Mouse (Mus musculus) forebrain, postnatal 0 days (tissue): ENCODE results near the gene Fam19a5. TPM values are rescaled to one million over a fixed set of nuclear protein-coding genes. Genes with fewer than 3 reads are reported as not detected.

Experiments used
- ATAC-seq: fragments of 200-750 bp; cut with Nextera tagmentation; 2 replicates; pipeline ENCODE4 v1.8.0; 2017; ENCODE audit warnings: mild to moderate bottlenecking, moderate library complexity
- DNase-seq: peaks from one replicate; pipeline ENCODE4 v3.0.0-alpha.2; 2015
- H3K27ac ChIP-seq: fragments of 300-500 bp; sonication (generic); 2 replicates; pipeline ENCODE4 v1.5.1; 2014; ENCODE audit warnings: low read depth, mild to moderate bottlenecking, antibody characterized with exemption, low read length, moderate library complexity, mixed read lengths
- H3K27me3 ChIP-seq: fragments of 300-500 bp; sonication (generic); 2 replicates; pipeline ENCODE4 v1.6.1; 2014; ENCODE audit warnings: mild to moderate bottlenecking, low read length, mixed read lengths; ENCODE audit not compliant: insufficient read depth
- H3K36me3 ChIP-seq: fragments of 300-500 bp; sonication (generic); 2 replicates; pipeline ENCODE4 v1.6.1; 2014; ENCODE audit warnings: mild to moderate bottlenecking, moderate library complexity; ENCODE audit not compliant: insufficient read depth
- H3K4me1 ChIP-seq: fragments of 300-500 bp; sonication (generic); 2 replicates; pipeline ENCODE4 v1.6.1; 2014; ENCODE audit warnings: antibody characterized with exemption; ENCODE audit not compliant: insufficient read depth
- H3K4me2 ChIP-seq: fragments of 300-500 bp; sonication (generic); 2 replicates; pipeline ENCODE4 v1.6.1; 2014; ENCODE audit warnings: low read depth, mild to moderate bottlenecking, moderate library complexity
- H3K4me3 ChIP-seq: fragments of 300-500 bp; sonication (generic); 2 replicates; pipeline ENCODE4 v1.5.1; 2014; ENCODE audit warnings: low read depth, low read length, mixed read lengths
- H3K9ac ChIP-seq: fragments of 300-500 bp; sonication (generic); 2 replicates; pipeline ENCODE4 v1.6.1; 2014; ENCODE audit warnings: mild to moderate bottlenecking
- H3K9me3 ChIP-seq: fragments of 300-500 bp; sonication (generic); 2 replicates; pipeline ENCODE4 v1.6.1; 2016; ENCODE audit warnings: low read length
- CTCF ChIP-seq: sonication (generic); IDR thresholded peaks from 2 replicates; pipeline ENCODE4 v1.5.1; 2016; ENCODE audit warnings: antibody characterized with exemption, control low read depth, low read depth
- WGBS: fragments of 180-500 bp; shearing (Covaris S2); extraction: QIAGEN DNeasy Blood & Tissue Kit; methylation state at CpG from one replicate; pipeline ENCODE4 v1.1.7; 2014; 5-methylcytosine and 5-hydroxymethylcytosine counted together
- polyA plus RNA-seq: library from polyadenylated mRNA; unstranded; fragments of >200 nt; fragmentation: Nextera tagmentation; extraction: Ambion mirVana; gene quantifications from 2 replicates; pipeline ENCODE4 v1.2.1, GENCODE M21; 2015
- total RNA-seq: library from RNA; depleted of rRNA; stranded (reverse); fragments of >200 nt; gene quantifications from 2 replicates; pipeline ENCODE4 v1.2.3, GENCODE M21; 2014

The Fam19a5 gene
- total and polyA plus RNA-seq, 2 experiments from 2014 or later = 28.2 to 84.7 TPM

- Histone ChIP-seq H3K36me3 (no peaks in the 10 kb centered on the region), H3K27me3 (no peaks in the 10 kb centered on the region), H3K9me3 (no peaks in the 10 kb centered on the region), H3K27ac (no peak overlapping the region), H3K9ac (no peak overlapping the region), H3K4me3 (no peak overlapping the region), H3K4me2 (no peak overlapping the region), H3K4me1 (no peaks in the 10 kb centered on the region)
- ATAC-seq = peak; percentile 42; the same call in 1 of the 2 replicates
- DNase-seq = no peak
- WGBS = 57% methylated on average over 11 of the region's 11 CpGs
- no peak for TF ChIP-seq CTCF
These were observed 94.2 kb downstream of the Fam19a5 start for GRCm38 (mm10) chr15:87638270-87638669.

- WGBS = 69% methylated on average over 5 of the region's 5 CpGs
- DNase-seq (no peak), ATAC-seq (no peak)
These were observed 102.4 kb downstream of the Fam19a5 start for GRCm38 (mm10) chr15:87646313-87647061.

GRCm38 (mm10) chr15:87649651-87650050, 105.6 kb downstream of the Fam19a5 start:
- Histone ChIP-seq H3K27me3 (no peaks in the 10 kb centered on the region), H3K4me2 (no peak overlapping the region), H3K4me1 (no peaks in the 10 kb centered on the region; the same call in 1 of the 2 replicates), H3K4me3 (no peak overlapping the region), H3K9ac (no peak overlapping the region), H3K9me3 (no peaks in the 10 kb centered on the region), H3K27ac (no peak overlapping the region), H3K36me3 (no peaks in the 10 kb centered on the region)
- TF ChIP-seq CTCF = no peak
- 81% methylated on average over 2 of the region's 2 CpGs for WGBS
- no peak for DNase-seq
- no peak for ATAC-seq

More at GRCm38 (mm10) chr15:87646313-87647061, 102.4 kb downstream of the Fam19a5 start:
- Histone ChIP-seq H3K4me3 (no peak overlapping the region), H3K4me1 (no peaks in the 10 kb centered on the region; the same call in 1 of the 2 replicates), H3K9ac (no peak overlapping the region), H3K4me2 (no peak overlapping the region), H3K9me3 (no peaks in the 10 kb centered on the region), H3K36me3 (no peaks in the 10 kb centered on the region), H3K27ac (no peak overlapping the region), H3K27me3 (no peaks in the 10 kb centered on the region)
- no peak for TF ChIP-seq CTCF

GRCm38 (mm10) chr15:87654551-87654950, 110.5 kb downstream of the Fam19a5 start:
- DNase-seq (no peak), ATAC-seq (no peak)
- 86% methylated on average over 6 of the region's 6 CpGs for WGBS
- H3K9ac ChIP-seq = no peak overlapping the region
- no peaks in the 10 kb centered on the region for H3K36me3 ChIP-seq
- H3K4me2 ChIP-seq = no peak overlapping the region
- no peak overlapping the region for H3K27ac ChIP-seq
- 0 out of 2 replicates have a peak, but pooled peaks cover 6% of the 10 kb centered on the region for H3K4me1 ChIP-seq
- TF ChIP-seq CTCF = no peak
- H3K4me3 ChIP-seq = no peak overlapping the region
- no peaks in the 10 kb centered on the region for H3K27me3 ChIP-seq
- no peaks in the 10 kb centered on the region for H3K9me3 ChIP-seq

- H3K27ac ChIP-seq = no peak overlapping the region
- H3K9me3 ChIP-seq = no peaks in the 10 kb centered on the region
- H3K4me3 ChIP-seq = no peak overlapping the region
- no peak overlapping the region for H3K4me2 ChIP-seq
- H3K27me3 ChIP-seq = no peaks in the 10 kb centered on the region
- ATAC-seq (no peak), DNase-seq (no peak)
- no peak for TF ChIP-seq CTCF
- H3K9ac ChIP-seq = no peak overlapping the region
- no peaks in the 10 kb centered on the region for H3K36me3 ChIP-seq
- H3K4me1 ChIP-seq = 0 out of 2 replicates have a peak, but pooled peaks cover 6% of the 10 kb centered on the region
- WGBS = 36% methylated on average over 20 of the region's 20 CpGs
These were observed 112.5 kb downstream of the Fam19a5 start for GRCm38 (mm10) chr15:87656496-87657155.

- DNase-seq = no peak
- Histone ChIP-seq H3K4me3 (no peak overlapping the region), H3K27ac (no peak overlapping the region), H3K9ac (no peak overlapping the region), H3K27me3 (no peaks in the 10 kb centered on the region), H3K36me3 (no peaks in the 10 kb centered on the region), H3K4me1 (0 out of 2 replicates have a peak, but pooled peaks cover 6% of the 10 kb centered on the region), H3K9me3 (no peaks in the 10 kb centered on the region), H3K4me2 (no peak overlapping the region)
- no peak for TF ChIP-seq CTCF
- ATAC-seq = no peak
- WGBS = 94% methylated on average over 6 of the region's 6 CpGs
These were observed 115.6 kb downstream of the Fam19a5 start for GRCm38 (mm10) chr15:87659729-87660128.

- no peaks in the 10 kb centered on the region for H3K36me3 ChIP-seq
- H3K9ac ChIP-seq = no peak overlapping the region
- no peaks in the 10 kb centered on the region for H3K9me3 ChIP-seq
- DNase-seq (no peak), ATAC-seq (no peak)
- no peak overlapping the region for H3K4me3 ChIP-seq
- no peak overlapping the region for H3K4me2 ChIP-seq
- TF ChIP-seq CTCF = no peak
- H3K4me1 ChIP-seq = no peaks in the 10 kb centered on the region
- H3K27me3 ChIP-seq = no peaks in the 10 kb centered on the region
- H3K27ac ChIP-seq = no peak overlapping the region
- WGBS = 76% methylated on average over 7 of the region's 7 CpGs
These were observed 117.9 kb downstream of the Fam19a5 start for GRCm38 (mm10) chr15:87661954-87662353.
